Mouse (Mus musculus) macrophage (primary cell): ENCODE results near the gene Gabrd. TPM values are rescaled to one million over a fixed set of nuclear protein-coding genes. Genes with fewer than 3 reads are reported as not detected.
"Not testable (repeated sequence)": the region's sequence is repeated elsewhere in the genome, so short reads cannot be mapped to it uniquely, and the experiment has no call there.

ENCODE experiments used
- H3K27ac ChIP-seq: fragments of 350-480 bp; formaldehyde crosslinking; 2 replicates; pipeline ENCODE4 v1.9.0; 2021
- H3K36me3 ChIP-seq: fragments of 350-480 bp; formaldehyde crosslinking; 2 replicates; pipeline ENCODE4 v1.9.0; 2021; ENCODE audit errors: inconsistent target
- H3K4me3 ChIP-seq: fragments of 350-480 bp; formaldehyde crosslinking; 2 replicates; pipeline ENCODE4 v1.9.0; 2021; ENCODE audit errors: inconsistent target
- H3K79me2 ChIP-seq: fragments of 350-480 bp; formaldehyde crosslinking; 2 replicates; pipeline ENCODE4 v1.9.0; 2021; ENCODE audit errors: inconsistent target
- WGBS: methylation state at CpG from one replicate; pipeline ENCODE4 v1.1.7; 2026; ENCODE audit warnings: inconsistent platforms; ENCODE audit not compliant: missing documents; 5-methylcytosine and 5-hydroxymethylcytosine counted together
- polyA plus RNA-seq: library from polyadenylated mRNA; stranded (reverse); fragments of 250-400 nt; gene quantifications from 3 replicates; pipeline ENCODE4 v1.2.4, GENCODE M21; 2018; ENCODE audit warnings: inconsistent platforms
- total RNA-seq, 78 experiments: library from RNA; depleted of rRNA; stranded (reverse); fragments of 250-400 nt; gene quantifications; 1 replicate in 9 of 78; 2 replicates in 24 of 78; 3 replicates in 43 of 78; 4 replicates in 2 of 78; pipeline ENCODE4 v1.2.4; 2018; ENCODE audit warnings: inconsistent platforms in 56 of 78

Gabrd gene
- total RNA-seq (2018; cell fraction: chromatin; rRNA removed): under 1 TPM in 7 of 26 experiments, not detected in 19; 0.21 to 0.59 (median 0.33) TPM
- total RNA-seq (2018; cell fraction: cytosol; rRNA removed): under 1 TPM in 24 of 26 experiments, not detected in 2; 0.04 to 0.24 (median 0.10) TPM
- total RNA-seq (2018; cell fraction: nucleus; rRNA removed): under 1 TPM in 10 of 26 experiments, not detected in 16; 0.22 to 0.61 (median 0.29) TPM
- 0.10 to 0.20 TPM in 2 of 3 replicates, not detected in the other for polyA plus RNA-seq

GRCm38 (mm10) chr4:155397511-155398221 lies at the start of gene Gabrd:
TSS of gene Gabrd (minus strand) at chr4:155398112.
- 2% methylated on average over 41 of the region's 57 CpGs for WGBS
- no peaks in the 10 kb centered on the region for H3K36me3 ChIP-seq

GRCm38 (mm10) chr4:155442808-155443207 lies 44.9 kb upstream of the Gabrd start:
- no peak overlapping the region for H3K27ac ChIP-seq
- no peaks in the 10 kb centered on the region for H3K79me2 ChIP-seq
- no peak overlapping the region for H3K4me3 ChIP-seq
- WGBS: 79% methylated on average over 3 of the region's 3 CpGs
- no peaks in the 10 kb centered on the region for H3K36me3 ChIP-seq

More at GRCm38 (mm10) chr4:155397511-155398221, at the start of gene Gabrd:
- H3K27ac ChIP-seq: no peak within 1 kb of the TSS
- H3K4me3 ChIP-seq: no peak within 1 kb of the TSS
- no peaks in the 10 kb centered on the region for H3K79me2 ChIP-seq

- no peak overlapping the region for H3K27ac ChIP-seq
- no peaks in the 10 kb centered on the region for H3K36me3 ChIP-seq
- H3K4me3 ChIP-seq: no peak overlapping the region
- no peaks in the 10 kb centered on the region for H3K79me2 ChIP-seq
- WGBS: 78% methylated on average over 5 of the region's 5 CpGs
Observed at GRCm38 (mm10) chr4:155433993-155434392, 36.1 kb upstream of the Gabrd start.

- H3K4me3 ChIP-seq: no peak overlapping the region
- no peaks in the 10 kb centered on the region for H3K36me3 ChIP-seq
- WGBS: 85% methylated on average over 6 of the region's 6 CpGs
- no peaks in the 10 kb centered on the region for H3K79me2 ChIP-seq
- no peak overlapping the region for H3K27ac ChIP-seq
Observed at GRCm38 (mm10) chr4:155432358-155432757, 34.4 kb upstream of the Gabrd start.

- Histone ChIP-seq H3K36me3 (no peaks in the 10 kb centered on the region), H3K27ac (no peak overlapping the region), H3K79me2 (no peaks in the 10 kb centered on the region), H3K4me3 (no peak overlapping the region)
- 84% methylated on average over 3 of the region's 3 CpGs for whole genome bisulfite sequencing
Observed at GRCm38 (mm10) chr4:155429202-155429601, 31.3 kb upstream of the Gabrd start.

GRCm38 (mm10) chr4:155428442-155428841 lies 30.5 kb upstream of the Gabrd start:
- Histone ChIP-seq H3K79me2 (no peaks in the 10 kb centered on the region), H3K27ac (no peak overlapping the region), H3K36me3 (no peaks in the 10 kb centered on the region), H3K4me3 (no peak overlapping the region)

GRCm38 (mm10) chr4:155426272-155426671 lies 28.4 kb upstream of the Gabrd start:
- Histone ChIP-seq H3K36me3 (no peaks in the 10 kb centered on the region), H3K4me3 (no peak overlapping the region), H3K79me2 (no peaks in the 10 kb centered on the region), H3K27ac (no peak overlapping the region)
- 52% methylated on average over 6 of the region's 6 CpGs for WGBS

GRCm38 (mm10) chr4:155423988-155424387 lies 26.1 kb upstream of the Gabrd start:
- 35% methylated on average over 5 of the region's 5 CpGs for WGBS
- Histone ChIP-seq H3K4me3 (no peak overlapping the region), H3K36me3 (no peaks in the 10 kb centered on the region), H3K79me2 (no peaks in the 10 kb centered on the region), H3K27ac (no peak overlapping the region)

GRCm38 (mm10) chr4:155421412-155422370 lies 23.8 kb upstream of the Gabrd start:
- H3K36me3 ChIP-seq, H3K27ac ChIP-seq, H3K79me2 ChIP-seq: not testable (repeated sequence)
- 88% methylated on average over 16 of the region's 30 CpGs for WGBS
- peak overlapping the region; percentile 3; the same call in 1 of the 2 replicates for H3K4me3 ChIP-seq

GRCm38 (mm10) chr4:155420137-155420536 lies 22.2 kb upstream of the Gabrd start:
- no peak overlapping the region for H3K27ac ChIP-seq
- H3K79me2 ChIP-seq: no peaks in the 10 kb centered on the region
- H3K36me3 ChIP-seq: no peaks in the 10 kb centered on the region
- 89% methylated on average over 3 of the region's 3 CpGs for WGBS
- H3K4me3 ChIP-seq: no peak overlapping the region

GRCm38 (mm10) chr4:155414656-155415235 lies 16.8 kb upstream of the Gabrd start:
- H3K79me2 ChIP-seq: no peaks in the 10 kb centered on the region
- WGBS: 91% methylated on average over 9 of the region's 9 CpGs
- no peak overlapping the region for H3K4me3 ChIP-seq
- no peaks in the 10 kb centered on the region for H3K36me3 ChIP-seq
- no peak overlapping the region for H3K27ac ChIP-seq

GRCm38 (mm10) chr4:155413641-155414335 lies 15.9 kb upstream of the Gabrd start:
- Histone ChIP-seq H3K36me3 (no peaks in the 10 kb centered on the region), H3K27ac (no peak overlapping the region), H3K79me2 (no peaks in the 10 kb centered on the region), H3K4me3 (no peak overlapping the region)
- 87% methylated on average over 11 of the region's 11 CpGs for WGBS

- Histone ChIP-seq H3K4me3 (no peak overlapping the region), H3K79me2 (no peaks in the 10 kb centered on the region), H3K36me3 (no peaks in the 10 kb centered on the region), H3K27ac (no peak overlapping the region)
- 81% methylated on average over 4 of the region's 6 CpGs for WGBS
Observed at GRCm38 (mm10) chr4:155412124-155412523, 14.2 kb upstream of the Gabrd start.
